Mouse (Mus musculus): ENCODE measurements around the gene Izumo2. TPM values are rescaled to one million over a fixed set of nuclear protein-coding genes. Genes with fewer than 3 reads are reported as not detected.

Izumo2 gene
- total RNA-seq, 1 experiment, result 0.40 TPM

DNA sequence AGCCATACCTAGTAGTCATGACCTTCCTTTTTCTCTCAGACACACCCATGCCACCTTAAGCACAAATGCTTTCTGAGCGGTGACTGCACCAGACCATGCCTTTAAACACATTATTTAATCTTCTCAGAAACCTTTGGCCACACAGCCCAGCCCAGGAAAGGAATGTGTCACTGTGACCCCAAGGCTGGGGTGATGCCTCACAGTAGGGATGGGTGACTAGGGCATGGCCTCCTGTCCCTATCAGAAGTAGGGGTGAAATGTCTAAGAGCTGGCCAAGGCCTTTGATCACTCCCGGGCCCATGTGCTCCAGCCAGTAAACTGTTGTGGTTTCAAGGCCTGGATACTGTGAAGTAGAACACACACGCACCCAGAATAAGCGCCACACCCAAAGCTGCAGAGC lies 13.3 kb upstream of the Izumo2 start:
- Histone ChIP-seq H3K4me1 (ENCODE audit: control insufficient read depth in 2 of 2, insufficient read depth in 2 of 2, low read length in 2 of 2, poor library complexity in 1 of 2) (peaks cover 4 to 24% of the 10 kb centered on the region in 2 experiments; a peak in 1 of 4 replicates), H3K4me3 (ENCODE audit: insufficient read depth in 1 of 2, low read depth in 1 of 2, low read length in 2 of 2, poor library complexity in 1 of 2, severe bottlenecking in 1 of 2) (no peak overlapping the region), H3K27ac (ENCODE audit: insufficient read depth, low read depth, low read length, poor library complexity, severe bottlenecking) (no peak overlapping the region), H3K36me3 (ENCODE audit: control insufficient read depth, insufficient read depth, low read length, poor library complexity, severe bottlenecking) (no peaks in the 10 kb centered on the region), H3K9ac (ENCODE audit: insufficient read depth, low read depth, low read length, poor library complexity, severe bottlenecking) (no peak overlapping the region), H3K9me3 (ENCODE audit: control insufficient read depth, insufficient read depth, low read depth, low read length) (no peaks in the 10 kb centered on the region)
- TF ChIP-seq HCFC1 (IDR thresholded peaks at IDR 0.05; ENCODE audit: borderline replicate concordance, insufficient read depth, low read length) (no peak), MAFK (IDR thresholded peaks at IDR 0.05; ENCODE audit: insufficient read depth, low read depth, low read length) (no peak)
- DNase-seq (ENCODE audit: low read depth, low spot score), result no peak
- in situ Hi-C loops (cut with MboI; ENCODE audit: low sequenced_read_pairs in 2 of 2, unreplicated experiment in 2 of 2), result no loop called here

DNA sequence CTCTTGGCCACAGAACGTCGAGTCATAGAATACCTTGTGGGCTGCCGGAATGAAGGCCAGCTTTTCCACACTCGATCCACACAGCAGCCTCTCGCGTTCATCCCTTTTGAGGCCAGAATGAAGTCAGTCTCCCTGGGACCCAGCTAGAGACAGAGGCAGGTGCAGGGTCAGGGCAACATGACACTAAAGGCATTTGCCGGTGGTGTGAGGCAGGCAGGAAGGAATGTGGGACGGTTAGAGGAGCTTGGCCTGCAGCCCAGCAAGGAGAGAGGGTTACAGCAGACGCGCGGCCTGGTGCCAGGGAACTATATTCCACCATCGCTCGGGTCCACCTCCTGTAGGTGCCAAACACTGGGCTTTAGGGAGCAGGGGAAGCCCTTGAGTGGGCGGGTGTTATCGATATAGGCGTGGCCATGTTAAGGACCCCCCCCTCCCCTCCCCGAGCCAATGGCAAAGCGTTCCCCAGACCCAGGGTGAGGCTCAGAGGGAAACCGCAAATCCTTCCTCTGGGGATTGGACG lies 11.3 kb upstream of the Izumo2 start:
- no peak for DNase-seq (ENCODE audit: low read depth, low spot score)
- H3K36me3 ChIP-seq (ENCODE audit: control insufficient read depth, insufficient read depth, low read length, poor library complexity, severe bottlenecking), result no peaks in the 10 kb centered on the region
- TF ChIP-seq ZNF384 (IDR thresholded peaks at IDR 0.05; ENCODE audit: low read depth, low read length), result no peak
- no peak for TF ChIP-seq HCFC1 (IDR thresholded peaks at IDR 0.05; ENCODE audit: borderline replicate concordance, insufficient read depth, low read length)
- TF ChIP-seq CHD2 (IDR thresholded peaks at IDR 0.05; ENCODE audit: low read depth, low read length), result no peak
- TF ChIP-seq ZC3H11A (IDR thresholded peaks at IDR 0.05; ENCODE audit: borderline replicate concordance, low read depth, low read length), result no peak
- TF ChIP-seq MAFK (IDR thresholded peaks at IDR 0.05; ENCODE audit: insufficient read depth, low read depth, low read length), result no peak
- H3K4me1 ChIP-seq (ENCODE audit: control insufficient read depth in 2 of 2, insufficient read depth in 2 of 2, low read length in 2 of 2, poor library complexity in 1 of 2), result peaks cover 7 to 20% of the 10 kb centered on the region in 2 experiments; a peak in 1 of 4 replicates
- H3K9me3 ChIP-seq (ENCODE audit: control insufficient read depth, insufficient read depth, low read depth, low read length), result no peaks in the 10 kb centered on the region
- peak overlapping the region; percentile 51 to 57; a peak in 1 of 4 replicates for H3K4me3 ChIP-seq (ENCODE audit: insufficient read depth in 1 of 2, low read depth in 1 of 2, low read length in 2 of 2, poor library complexity in 1 of 2, severe bottlenecking in 1 of 2)
- H3K27ac ChIP-seq (ENCODE audit: insufficient read depth, low read depth, low read length, poor library complexity, severe bottlenecking), result no peak overlapping the region; the same call in 1 of the 2 replicates
- in situ Hi-C loops (cut with MboI; ENCODE audit: low sequenced_read_pairs in 2 of 2, unreplicated experiment in 2 of 2), result no loop called here
- H3K9ac ChIP-seq (ENCODE audit: insufficient read depth, low read depth, low read length, poor library complexity, severe bottlenecking), result peak overlapping the region; percentile 67

DNA sequence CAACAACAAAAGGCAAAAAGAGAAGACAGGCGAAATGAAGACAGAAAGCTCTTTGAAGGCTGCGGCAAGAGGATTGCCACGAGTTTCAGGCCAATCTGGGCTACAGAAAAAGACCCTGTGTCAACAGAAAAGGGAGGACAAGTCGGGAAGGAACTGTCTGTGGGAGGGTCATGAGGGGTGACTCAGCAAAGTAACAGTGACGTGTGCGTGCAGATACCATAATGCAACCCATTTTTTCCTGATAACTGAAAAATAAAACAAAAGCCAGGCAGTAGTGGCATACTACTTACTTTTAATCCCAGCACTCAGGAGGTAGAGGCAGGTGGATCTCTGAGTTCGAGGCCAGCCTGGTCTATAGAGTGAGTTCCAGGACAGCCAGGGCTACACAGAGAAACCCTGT lies 10.6 kb upstream of the Izumo2 start:
- no peaks in the 10 kb centered on the region for H3K36me3 ChIP-seq (ENCODE audit: control insufficient read depth, insufficient read depth, low read length, poor library complexity, severe bottlenecking)
- no peak overlapping the region for H3K9ac ChIP-seq (ENCODE audit: insufficient read depth, low read depth, low read length, poor library complexity, severe bottlenecking)
- in situ Hi-C loops (cut with MboI; ENCODE audit: low sequenced_read_pairs in 2 of 2, unreplicated experiment in 2 of 2), result no loop called here
- no peaks in the 10 kb centered on the region for H3K9me3 ChIP-seq (ENCODE audit: control insufficient read depth, insufficient read depth, low read depth, low read length)
- H3K4me1 ChIP-seq (ENCODE audit: control insufficient read depth in 2 of 2, insufficient read depth in 2 of 2, low read length in 2 of 2, poor library complexity in 1 of 2), result peaks cover 7 to 20% of the 10 kb centered on the region in 2 experiments; a peak in 1 of 4 replicates
- no peak overlapping the region for H3K4me3 ChIP-seq (ENCODE audit: insufficient read depth in 1 of 2, low read depth in 1 of 2, low read length in 2 of 2, poor library complexity in 1 of 2, severe bottlenecking in 1 of 2)
- H3K27ac ChIP-seq (ENCODE audit: insufficient read depth, low read depth, low read length, poor library complexity, severe bottlenecking), result no peak overlapping the region
- no peak for DNase-seq (ENCODE audit: low read depth, low spot score)
- TF ChIP-seq CHD2 (IDR thresholded peaks at IDR 0.05; ENCODE audit: low read depth, low read length), result no peak
- no peak for TF ChIP-seq ZC3H11A (IDR thresholded peaks at IDR 0.05; ENCODE audit: borderline replicate concordance, low read depth, low read length)
- TF ChIP-seq MAFK (IDR thresholded peaks at IDR 0.05; ENCODE audit: insufficient read depth, low read depth, low read length), result 0 out of 2 replicates have a peak, but pooled peaks have one; percentile 33
- TF ChIP-seq ZNF384 (IDR thresholded peaks at IDR 0.05; ENCODE audit: low read depth, low read length), result no peak
- no peak for TF ChIP-seq HCFC1 (IDR thresholded peaks at IDR 0.05; ENCODE audit: borderline replicate concordance, insufficient read depth, low read length)

DNA sequence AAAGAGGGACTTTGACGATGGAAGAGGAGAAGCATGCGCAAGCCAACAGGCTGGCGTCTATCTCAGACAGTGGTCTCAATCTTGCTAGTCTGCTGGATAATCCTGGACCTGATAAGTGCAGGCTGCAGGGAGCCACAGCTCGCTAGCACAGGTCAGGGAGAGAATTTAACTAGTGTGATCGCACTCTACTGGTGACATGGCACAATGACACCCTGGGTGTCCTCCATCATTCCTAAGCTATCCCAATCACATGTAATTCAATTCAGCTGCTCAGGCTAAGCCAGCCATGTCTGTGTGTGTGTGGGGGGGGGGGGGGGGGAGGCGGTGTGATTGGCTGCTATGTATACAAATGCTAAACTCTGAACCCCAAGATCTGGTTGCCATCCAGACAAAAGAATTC lies 6.6 kb upstream of the Izumo2 start:
- Histone ChIP-seq H3K27ac (ENCODE audit: insufficient read depth, low read depth, low read length, poor library complexity, severe bottlenecking) (peak overlapping the region; percentile 32; the same call in 1 of the 2 replicates), H3K4me3 (ENCODE audit: insufficient read depth in 1 of 2, low read depth in 1 of 2, low read length in 2 of 2, poor library complexity in 1 of 2, severe bottlenecking in 1 of 2) (no peak overlapping the region), H3K36me3 (ENCODE audit: control insufficient read depth, insufficient read depth, low read length, poor library complexity, severe bottlenecking) (no peaks in the 10 kb centered on the region), H3K9me3 (ENCODE audit: control insufficient read depth, insufficient read depth, low read depth, low read length) (no peaks in the 10 kb centered on the region), H3K9ac (ENCODE audit: insufficient read depth, low read depth, low read length, poor library complexity, severe bottlenecking) (no peak overlapping the region; the same call in 1 of the 2 replicates), H3K4me1 (ENCODE audit: control insufficient read depth in 2 of 2, insufficient read depth in 2 of 2, low read length in 2 of 2, poor library complexity in 1 of 2) (peaks cover 7 to 9% of the 10 kb centered on the region in 2 experiments; a peak in 3 of 4 replicates)
- DNase-seq (ENCODE audit: low read depth, low spot score), result no peak
- in situ Hi-C loops (cut with MboI; ENCODE audit: low sequenced_read_pairs in 2 of 2, unreplicated experiment in 2 of 2), result no loop called here
- TF ChIP-seq CHD2 (IDR thresholded peaks at IDR 0.05; ENCODE audit: low read depth, low read length), result no peak
- no peak for TF ChIP-seq ZC3H11A (IDR thresholded peaks at IDR 0.05; ENCODE audit: borderline replicate concordance, low read depth, low read length)
- no peak for TF ChIP-seq HCFC1 (IDR thresholded peaks at IDR 0.05; ENCODE audit: borderline replicate concordance, insufficient read depth, low read length)
- TF ChIP-seq ZNF384 (IDR thresholded peaks at IDR 0.05; ENCODE audit: low read depth, low read length), result no peak

DNA sequence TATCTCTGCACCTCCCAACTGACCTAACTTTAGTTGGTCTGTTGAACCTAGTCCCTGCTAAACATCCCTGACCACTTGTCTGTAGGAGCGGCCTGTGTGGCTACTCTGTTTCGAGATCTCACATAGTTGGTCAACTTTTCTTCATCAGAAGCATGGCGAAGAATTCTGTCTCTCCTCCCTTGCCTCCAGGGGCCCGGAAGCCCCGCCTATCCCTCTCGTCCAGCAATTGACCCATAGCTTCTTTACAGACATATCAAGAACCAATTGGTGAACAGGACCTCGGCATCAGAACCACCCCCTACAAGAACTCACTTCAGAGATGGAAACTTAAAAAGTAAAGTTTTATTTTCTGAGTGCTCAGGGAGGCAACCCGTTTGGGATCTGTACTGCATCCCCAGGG lies 5.6 kb upstream of the Izumo2 start:
- peak overlapping the region; percentile 72; the same call in 1 of the 2 replicates for H3K27ac ChIP-seq (ENCODE audit: insufficient read depth, low read depth, low read length, poor library complexity, severe bottlenecking)

More for the DNA sequence above, 5.6 kb upstream of the Izumo2 start:
- peak overlapping the region; percentile 42; the same call in 1 of the 2 replicates for H3K9ac ChIP-seq (ENCODE audit: insufficient read depth, low read depth, low read length, poor library complexity, severe bottlenecking)
- TF ChIP-seq CHD2 (IDR thresholded peaks at IDR 0.05; ENCODE audit: low read depth, low read length) (no peak), HCFC1 (IDR thresholded peaks at IDR 0.05; ENCODE audit: borderline replicate concordance, insufficient read depth, low read length) (no peak), ZNF384 (IDR thresholded peaks at IDR 0.05; ENCODE audit: low read depth, low read length) (no peak), ZC3H11A (IDR thresholded peaks at IDR 0.05; ENCODE audit: borderline replicate concordance, low read depth, low read length) (no peak)
- H3K36me3 ChIP-seq (ENCODE audit: control insufficient read depth, insufficient read depth, low read length, poor library complexity, severe bottlenecking), result no peaks in the 10 kb centered on the region
- no peak for DNase-seq (ENCODE audit: low read depth, low spot score)
- in situ Hi-C loops (cut with MboI; ENCODE audit: low sequenced_read_pairs in 2 of 2, unreplicated experiment in 2 of 2), result no loop called here
- H3K4me3 ChIP-seq (ENCODE audit: insufficient read depth in 1 of 2, low read depth in 1 of 2, low read length in 2 of 2, poor library complexity in 1 of 2, severe bottlenecking in 1 of 2), result peak overlapping the region; percentile 45 to 57
- H3K4me1 ChIP-seq (ENCODE audit: control insufficient read depth in 2 of 2, insufficient read depth in 2 of 2, low read length in 2 of 2, poor library complexity in 1 of 2), result peaks cover 5 to 6% of the 10 kb centered on the region in 2 experiments; a peak in 3 of 4 replicates
- no peaks in the 10 kb centered on the region for H3K9me3 ChIP-seq (ENCODE audit: control insufficient read depth, insufficient read depth, low read depth, low read length)

Data from ES-E14 (cell line).